Mouse (Mus musculus) midbrain, embryonic 10.5 days (tissue): ENCODE results near the gene Coq2. TPM values are rescaled to one million over a fixed set of nuclear protein-coding genes. Genes with fewer than 3 reads are reported as not detected.

Experiments
- DNase-seq: peaks from one replicate; pipeline ENCODE4 v3.0.0-alpha.2; 2017; ENCODE audit warnings: low spot score
- H3K27ac ChIP-seq: fragments of 300-500 bp; sonication (generic); replicated peaks from 2 replicates; pipeline ENCODE4 v1.5.1; 2016; ENCODE audit warnings: mild to moderate bottlenecking
- H3K27me3 ChIP-seq: fragments of 300-500 bp; sonication (generic); 2 replicates; pipeline ENCODE4 v1.6.1; 2016; ENCODE audit warnings: low read depth, mild to moderate bottlenecking; ENCODE audit not compliant: poor library complexity, severe bottlenecking
- H3K36me3 ChIP-seq: fragments of 300-500 bp; sonication (generic); 2 replicates; pipeline ENCODE4 v1.6.1; 2016; ENCODE audit warnings: mild to moderate bottlenecking, moderate library complexity
- H3K4me1 ChIP-seq: fragments of 300-500 bp; sonication (generic); 2 replicates; pipeline ENCODE4 v1.6.1; 2016
- H3K4me3 ChIP-seq: fragments of 300-500 bp; sonication (generic); 2 replicates; pipeline ENCODE4 v1.5.1; 2016; ENCODE audit warnings: mild to moderate bottlenecking, moderate library complexity
- H3K9me3 ChIP-seq: fragments of 300-500 bp; sonication (generic); replicated peaks from 2 replicates; pipeline ENCODE4 v1.6.1; 2016; ENCODE audit warnings: mild to moderate bottlenecking
- WGBS: fragments of 180-500 bp; shearing (Covaris S2); methylation state at CpG from one replicate; pipeline ENCODE4 v1.1.7; 2016; 5-methylcytosine and 5-hydroxymethylcytosine counted together
- polyA plus RNA-seq: library from polyadenylated mRNA; unstranded; fragments of >200 nt; fragmentation: Nextera tagmentation; extraction: Ambion mirVana; gene quantifications from 2 replicates; pipeline ENCODE4 v1.2.1, GENCODE M21; 2016

Coq2 gene
- polyA plus RNA-seq, result 54.9 and 58.2 TPM in 2 replicates

GRCm38 (mm10) chr5:100674711-100675376 is at the start of gene Coq2:
Coq2 (minus strand) TSS chr5:100675140.
- Histone ChIP-seq H3K27ac (peak within 1 kb of the TSS; percentile 94), H3K4me3 (peak within 1 kb of the TSS; percentile 86), H3K27me3 (no peaks in the 10 kb centered on the region), H3K4me1 (peaks cover 24% of the 10 kb centered on the region), H3K9me3 (no peaks in the 10 kb centered on the region), H3K36me3 (peaks cover 9% of the 10 kb centered on the region; the same call in 1 of the 2 replicates)
- WGBS, result 12% methylated on average over 17 of the region's 17 CpGs
- DNase-seq, result peak; percentile 85

- peaks cover 14% of the 10 kb centered on the region for H3K4me1 ChIP-seq
These were observed 44.5 kb upstream of the Coq2 start, which contains the start of gene Hpse for GRCm38 (mm10) chr5:100719235-100720088. Hpse (minus strand) TSS chr5:100719716.

GRCm38 (mm10) chr5:100716762-100717161 is 41.8 kb upstream of the Coq2 start:
- H3K36me3 ChIP-seq, result no peaks in the 10 kb centered on the region

More at GRCm38 (mm10) chr5:100719235-100720088, 44.5 kb upstream of the Coq2 start, which contains the start of gene Hpse:
- peaks cover 37% of the 10 kb centered on the region for H3K27me3 ChIP-seq
- H3K27ac ChIP-seq, result peak within 1 kb of the TSS; percentile 79
- H3K4me3 ChIP-seq, result peak within 1 kb of the TSS; percentile 69
- peaks cover 5% of the 10 kb centered on the region; the same call in 1 of the 2 replicates for H3K9me3 ChIP-seq
- DNase-seq, result peak; percentile 48
- no peaks in the 10 kb centered on the region for H3K36me3 ChIP-seq
- under 1% methylated on average over 47 of the region's 56 CpGs for WGBS

GRCm38 (mm10) chr5:100711219-100711618 is 36.3 kb upstream of the Coq2 start:
- no peak overlapping the region for H3K4me3 ChIP-seq
- no peak for DNase-seq
- WGBS, result 94% methylated on average over 6 of the region's 6 CpGs

More at GRCm38 (mm10) chr5:100716762-100717161, 41.8 kb upstream of the Coq2 start:
- no peak overlapping the region for H3K27ac ChIP-seq
- no peaks in the 10 kb centered on the region for H3K9me3 ChIP-seq
- no peak overlapping the region for H3K4me3 ChIP-seq
- peaks cover 19% of the 10 kb centered on the region for H3K4me1 ChIP-seq
- peaks cover 37% of the 10 kb centered on the region for H3K27me3 ChIP-seq
- DNase-seq, result no peak
- WGBS, result 95% methylated on average over 15 of the region's 15 CpGs

GRCm38 (mm10) chr5:100710012-100710411 is 35.1 kb upstream of the Coq2 start:
- H3K27me3 ChIP-seq, result no peaks in the 10 kb centered on the region
- H3K36me3 ChIP-seq, result no peaks in the 10 kb centered on the region
- no peak overlapping the region for H3K27ac ChIP-seq
- H3K9me3 ChIP-seq, result no peaks in the 10 kb centered on the region
- peaks cover 4% of the 10 kb centered on the region for H3K4me1 ChIP-seq
- 78% methylated on average over 2 of the region's 2 CpGs for WGBS
- no peak overlapping the region for H3K4me3 ChIP-seq
- DNase-seq, result no peak

More at GRCm38 (mm10) chr5:100711219-100711618, 36.3 kb upstream of the Coq2 start:
- Histone ChIP-seq H3K27me3 (no peaks in the 10 kb centered on the region), H3K9me3 (no peaks in the 10 kb centered on the region), H3K27ac (no peak overlapping the region), H3K4me1 (peaks cover 4% of the 10 kb centered on the region), H3K36me3 (no peaks in the 10 kb centered on the region)

GRCm38 (mm10) chr5:100709035-100709434 is 34.1 kb upstream of the Coq2 start:
- H3K9me3 ChIP-seq, result no peaks in the 10 kb centered on the region
- no peak for DNase-seq
- H3K4me1 ChIP-seq, result peaks cover 4% of the 10 kb centered on the region
- WGBS, result 92% methylated on average over 6 of the region's 6 CpGs
- H3K4me3 ChIP-seq, result no peak overlapping the region
- H3K27ac ChIP-seq, result no peak overlapping the region
- no peaks in the 10 kb centered on the region for H3K27me3 ChIP-seq
- H3K36me3 ChIP-seq, result no peaks in the 10 kb centered on the region

- H3K4me3 ChIP-seq, result no peak overlapping the region
- no peaks in the 10 kb centered on the region for H3K9me3 ChIP-seq
- no peaks in the 10 kb centered on the region for H3K4me1 ChIP-seq
- 69% methylated on average over 8 of the region's 8 CpGs for WGBS
- no peak overlapping the region for H3K27ac ChIP-seq
- DNase-seq, result no peak
- no peaks in the 10 kb centered on the region for H3K36me3 ChIP-seq
- no peaks in the 10 kb centered on the region for H3K27me3 ChIP-seq
These were observed 31.7 kb upstream of the Coq2 start for GRCm38 (mm10) chr5:100706675-100707074.

GRCm38 (mm10) chr5:100704272-100704671 is 29.3 kb upstream of the Coq2 start:
- WGBS, result 94% methylated on average over 2 of the region's 2 CpGs
- DNase-seq, result no peak
- H3K4me1 ChIP-seq, result no peaks in the 10 kb centered on the region
- no peaks in the 10 kb centered on the region for H3K27me3 ChIP-seq
- H3K9me3 ChIP-seq, result no peaks in the 10 kb centered on the region
- H3K27ac ChIP-seq, result no peak overlapping the region
- H3K36me3 ChIP-seq, result no peaks in the 10 kb centered on the region
- no peak overlapping the region for H3K4me3 ChIP-seq

- Histone ChIP-seq H3K36me3 (no peaks in the 10 kb centered on the region), H3K27ac (no peak overlapping the region), H3K27me3 (no peaks in the 10 kb centered on the region), H3K4me1 (no peaks in the 10 kb centered on the region), H3K4me3 (no peak overlapping the region), H3K9me3 (no peaks in the 10 kb centered on the region)
- WGBS, result 94% methylated on average over 3 of the region's 3 CpGs
- no peak for DNase-seq
These were observed 27.4 kb upstream of the Coq2 start for GRCm38 (mm10) chr5:100702325-100702724.

GRCm38 (mm10) chr5:100700861-100701620 is 26.1 kb upstream of the Coq2 start:
- no peaks in the 10 kb centered on the region for H3K27me3 ChIP-seq
- no peak overlapping the region for H3K4me3 ChIP-seq
- no peak for DNase-seq
- H3K9me3 ChIP-seq, result no peaks in the 10 kb centered on the region
- H3K27ac ChIP-seq, result no peak overlapping the region
- H3K36me3 ChIP-seq, result no peaks in the 10 kb centered on the region
- WGBS, result 82% methylated on average over 13 of the region's 13 CpGs
- no peaks in the 10 kb centered on the region for H3K4me1 ChIP-seq

GRCm38 (mm10) chr5:100697886-100698285 is 22.9 kb upstream of the Coq2 start:
- no peak overlapping the region for H3K4me3 ChIP-seq
- no peaks in the 10 kb centered on the region for H3K36me3 ChIP-seq
- WGBS, result 75% methylated on average over 2 of the region's 2 CpGs
- DNase-seq, result no peak
- no peak overlapping the region for H3K27ac ChIP-seq
- H3K9me3 ChIP-seq, result no peaks in the 10 kb centered on the region
- H3K27me3 ChIP-seq, result no peaks in the 10 kb centered on the region
- H3K4me1 ChIP-seq, result no peaks in the 10 kb centered on the region

- no peaks in the 10 kb centered on the region for H3K9me3 ChIP-seq
- H3K4me1 ChIP-seq, result no peaks in the 10 kb centered on the region
- 74% methylated on average over 2 of the region's 2 CpGs for WGBS
- H3K36me3 ChIP-seq, result no peaks in the 10 kb centered on the region
- no peaks in the 10 kb centered on the region for H3K27me3 ChIP-seq
- H3K27ac ChIP-seq, result no peak overlapping the region
- H3K4me3 ChIP-seq, result no peak overlapping the region
- no peak for DNase-seq
These were observed 22.5 kb upstream of the Coq2 start for GRCm38 (mm10) chr5:100697398-100697797.
